Mouse (Mus musculus) c-Kit-negative CD71-positive TER-119-positive erythroid progenitor cells, embryonic 14.5 days (primary cell): Measurements from ENCODE around the gene Crygc.

Source experiments
- DNase-seq: peaks from one replicate; pipeline ENCODE4 v3.0.0-alpha.2; 2013; ENCODE audit warnings: low read depth, low spot score

The Crygc gene

GRCm38 (mm10) chr1:65073589-65073988, at the start of gene Crygc:
Gene Crygc, minus strand, starts transcription at chr1:65073689.
- DNase-seq: no peak

DNA sequence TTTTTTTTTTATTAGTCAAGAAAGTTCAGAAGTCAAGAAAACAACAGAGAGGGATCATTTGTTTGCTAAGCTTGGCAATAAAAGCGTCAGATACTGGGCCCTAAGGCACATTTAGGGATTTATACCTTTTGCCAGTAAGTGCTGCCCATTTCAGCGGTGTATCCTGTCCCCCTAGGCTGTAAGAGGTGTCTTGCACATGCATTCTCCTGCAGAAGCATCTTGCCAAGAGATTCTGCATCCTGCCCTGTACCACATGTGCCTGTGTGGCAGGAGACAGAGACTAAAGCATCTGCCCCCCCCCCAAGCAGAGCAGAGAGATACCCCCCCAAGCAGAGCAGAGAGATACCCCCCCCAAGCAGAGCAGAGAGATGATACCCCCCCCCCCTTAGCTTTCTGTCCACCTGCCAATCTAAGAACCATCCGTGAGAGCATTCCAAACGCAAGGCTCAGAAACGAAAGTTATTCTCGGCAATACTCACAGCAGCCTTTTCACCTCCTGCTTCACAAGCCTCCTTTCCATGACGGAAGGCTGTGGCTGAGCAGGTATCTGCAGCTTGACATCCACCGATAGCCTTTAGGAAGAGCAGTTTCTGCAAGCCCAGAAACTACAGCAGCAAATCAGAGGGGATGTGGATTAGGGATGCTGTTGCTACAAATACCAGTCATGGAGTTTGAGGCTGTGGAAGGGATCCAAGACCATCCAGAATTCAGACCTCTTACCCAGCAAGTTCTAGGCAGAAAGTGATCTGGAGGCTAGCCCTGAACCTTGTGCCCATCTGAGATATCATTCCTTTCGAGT, 49.3 kb upstream of the Crygc start, which contains the start of gene D630023F18Rik:
TSS of gene D630023F18Rik (minus strand) at position 641 of the 799 bp plus-strand sequence.
- no peak for DNase-seq

GRCm38 (mm10) chr1:65119438-65119837, 45.9 kb upstream of the Crygc start, which contains the start of gene Gm28845:
Gene Gm28845, minus strand, starts transcription at chr1:65119558.
- DNase-seq: no peak

DNA sequence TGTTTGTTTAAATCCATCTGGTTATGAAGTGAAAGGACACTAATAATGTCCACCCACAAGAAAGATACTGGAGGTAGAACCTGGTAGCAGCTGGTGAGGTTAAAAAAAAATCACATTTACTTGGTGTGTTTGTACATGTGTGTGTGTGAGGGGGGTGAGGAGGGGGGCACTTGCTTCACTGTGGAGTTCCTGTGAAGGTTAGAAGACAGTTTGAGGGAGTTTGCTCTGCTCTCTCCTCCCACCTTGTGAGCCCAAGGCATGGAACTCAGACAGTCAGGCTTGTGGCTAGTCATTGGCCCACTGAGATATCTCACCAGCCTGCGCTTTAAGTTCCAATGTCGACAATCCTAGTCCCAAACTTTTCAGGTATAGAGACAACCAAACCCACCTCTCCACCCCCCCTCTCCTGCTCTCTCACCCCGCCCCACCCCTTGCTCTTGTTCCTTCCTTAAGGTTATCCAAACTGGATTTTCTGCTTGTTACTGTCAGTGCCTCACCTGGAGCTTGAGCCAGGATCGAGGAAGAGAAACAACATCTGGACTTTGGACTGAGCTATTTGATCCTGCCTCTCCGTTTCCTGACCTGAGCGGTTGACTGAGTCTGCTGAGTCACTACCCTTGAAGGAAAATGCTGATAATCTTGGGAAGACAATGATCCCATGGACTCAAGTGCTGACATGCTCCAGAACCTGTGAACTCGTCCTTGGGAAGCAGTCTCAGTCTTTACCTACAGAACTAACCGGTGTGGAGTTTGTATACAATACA, 44.8 kb upstream of the Crygc start:
- DNase-seq: no peak

DNA sequence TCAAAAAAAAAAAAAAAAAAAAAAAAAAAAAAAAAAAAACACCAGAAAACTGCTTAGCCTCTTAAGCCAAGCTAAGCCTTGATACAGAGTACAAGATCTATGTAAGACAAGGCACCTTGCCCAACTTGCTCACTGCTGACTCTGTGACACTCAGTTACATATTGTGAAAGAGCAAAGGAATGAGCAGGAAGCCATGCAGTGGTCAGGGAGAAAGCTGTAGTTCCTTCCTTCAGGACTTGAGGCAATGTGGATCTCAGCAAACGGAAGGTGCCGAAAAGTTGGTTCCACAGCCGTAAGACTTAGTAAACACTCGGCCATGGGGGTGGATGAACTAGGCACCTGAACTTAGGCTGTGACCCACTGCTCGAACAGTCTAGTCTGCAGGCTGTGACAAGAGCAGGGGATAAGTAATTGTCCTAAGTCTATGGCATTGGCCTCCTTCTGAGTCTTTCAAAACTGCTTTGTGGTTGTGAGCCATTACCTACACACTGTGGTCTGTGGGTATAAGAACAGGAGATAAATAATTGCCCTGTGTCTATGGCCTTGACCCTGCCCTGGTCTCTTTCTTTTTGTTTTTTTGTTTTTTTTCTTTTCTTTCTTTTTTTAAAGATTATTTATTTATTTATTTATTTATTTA, 40.2 kb upstream of the Crygc start:
- DNase-seq: no peak

DNA sequence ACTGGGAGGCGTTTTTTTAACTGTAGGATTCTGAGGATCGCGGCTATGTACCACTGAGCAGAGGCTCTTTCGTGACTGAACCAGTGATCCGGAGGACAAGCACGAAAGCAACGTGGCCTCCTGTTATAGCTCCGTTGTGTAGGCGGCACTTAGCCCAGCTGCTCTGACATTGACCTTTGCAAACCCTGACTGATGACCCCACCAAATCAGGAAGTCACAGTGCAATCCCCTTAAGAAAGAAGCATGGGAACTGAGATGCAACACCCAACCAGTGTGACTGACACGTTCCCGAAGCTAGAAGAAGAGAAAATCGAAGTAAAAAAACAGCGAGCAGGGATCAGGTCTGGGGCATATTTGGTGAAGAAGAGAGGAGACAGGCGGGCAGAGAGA, 39.3 kb upstream of the Crygc start:
- DNase-seq: no peak

DNA sequence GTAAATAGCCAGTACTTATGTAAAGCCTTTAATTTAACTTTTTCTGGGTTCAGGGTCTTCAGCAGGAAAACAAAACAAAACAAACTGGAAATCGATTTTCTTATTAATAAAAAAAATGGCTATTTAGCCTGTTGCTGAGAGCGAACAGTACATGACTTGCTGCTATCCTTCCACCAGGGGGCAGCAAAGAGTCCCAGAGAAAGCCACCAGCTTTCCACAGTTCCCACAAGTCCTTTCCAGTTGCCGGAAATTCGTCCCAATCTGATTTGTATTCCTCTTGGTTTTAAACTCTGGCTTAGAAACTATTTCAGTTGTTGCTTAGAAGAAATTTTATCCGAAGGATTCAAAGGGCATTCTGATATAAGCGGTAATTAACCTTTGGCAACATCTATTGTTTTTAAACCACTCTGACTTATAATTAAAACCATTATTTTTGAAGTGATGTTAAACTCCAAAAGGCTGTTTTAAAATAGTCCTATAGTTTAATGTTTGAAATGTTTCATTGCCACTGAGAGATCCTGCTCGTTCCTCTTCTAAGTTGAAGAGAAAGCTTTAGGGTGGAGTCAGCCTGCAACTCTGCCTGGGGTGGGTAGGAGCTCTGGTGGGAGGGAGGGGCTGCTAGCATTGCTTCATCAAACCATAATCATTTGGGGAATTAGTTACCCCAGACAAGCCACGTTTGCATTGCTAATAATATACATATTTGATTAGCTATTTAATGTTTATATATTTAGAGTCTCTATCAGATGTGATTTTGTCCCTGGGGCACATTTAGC, 38.7 kb upstream of the Crygc start:
- DNase-seq: peak; percentile 54

- no peak for DNase-seq
Observed at GRCm38 (mm10) chr1:65109756-65110435, 36.4 kb upstream of the Crygc start.

GRCm38 (mm10) chr1:65109196-65109595, 35.7 kb upstream of the Crygc start:
- DNase-seq: no peak

- DNase-seq: no peak
Observed at GRCm38 (mm10) chr1:65107654-65108279, 34.3 kb upstream of the Crygc start.

DNA sequence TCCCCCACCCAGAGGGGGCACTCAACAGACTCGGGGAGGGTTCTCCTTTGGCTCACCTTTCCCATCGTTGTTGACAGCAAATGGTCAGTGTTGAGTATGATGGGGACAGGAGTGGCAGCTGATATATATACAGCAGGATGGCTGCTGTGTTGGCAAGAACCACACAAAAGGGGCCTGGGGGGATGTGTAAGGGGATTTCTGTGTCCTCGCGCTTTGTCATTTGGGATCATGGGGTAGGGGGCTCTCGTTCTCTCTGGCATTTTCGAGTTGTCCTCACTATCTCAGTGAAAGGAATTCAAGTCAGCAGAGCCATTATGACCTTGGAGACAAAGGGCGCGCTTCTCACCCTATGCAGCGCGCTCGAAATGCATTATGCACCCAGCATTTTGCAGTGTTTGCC, 29.8 kb upstream of the Crygc start, which contains the start of gene Cryga:
TSS of gene Cryga (minus strand) at position 101 of the 400 bp plus-strand sequence.
- DNase-seq: no peak

GRCm38 (mm10) chr1:65096953-65097352, 23.5 kb upstream of the Crygc start:
- no peak for DNase-seq

GRCm38 (mm10) chr1:65091566-65091965, 18.1 kb upstream of the Crygc start:
- no peak for DNase-seq

GRCm38 (mm10) chr1:65090370-65090769, 16.9 kb upstream of the Crygc start:
- no peak for DNase-seq

DNA sequence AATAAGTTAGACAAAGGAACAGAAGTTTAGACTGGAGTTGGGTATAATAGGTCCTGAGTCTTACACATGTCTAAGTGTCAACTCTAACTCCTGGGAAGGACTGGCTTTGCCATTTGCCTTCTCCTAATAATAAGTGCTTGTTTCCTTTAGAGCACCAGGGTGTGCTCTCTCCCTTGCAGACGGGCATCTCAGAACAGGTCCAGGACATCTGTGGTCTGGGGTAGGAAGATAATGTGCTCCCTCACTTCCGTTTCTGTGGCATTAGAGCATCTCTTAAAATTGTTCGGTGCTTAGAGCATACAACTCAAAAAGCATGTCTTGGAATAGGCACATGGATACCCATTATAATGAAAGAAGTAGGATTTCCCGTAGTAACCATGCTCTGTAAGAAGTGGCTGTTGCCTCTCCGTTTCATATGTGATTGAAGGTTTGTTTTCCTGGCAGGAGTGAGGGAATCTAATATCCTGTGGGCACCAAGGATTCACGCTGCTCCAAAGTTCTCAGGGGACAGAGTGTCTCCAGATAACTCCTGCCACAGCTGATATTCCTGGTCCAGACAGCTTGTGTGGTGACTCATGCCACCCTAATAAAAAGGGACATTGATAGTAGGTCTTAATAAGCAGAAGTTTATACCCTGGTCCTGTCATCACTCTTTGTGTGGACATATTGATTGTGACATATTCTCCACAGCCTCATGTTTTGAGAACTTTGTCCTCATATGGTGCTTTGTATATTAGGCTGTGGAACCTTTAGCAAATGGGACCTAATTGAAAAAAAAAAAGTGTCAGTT, 15.3 kb upstream of the Crygc start:
- no peak for DNase-seq

GRCm38 (mm10) chr1:65082188-65082587, 8.7 kb upstream of the Crygc start, which contains the start of gene Crygb:
Gene Crygb, minus strand, starts transcription at chr1:65082288.
- no peak for DNase-seq

- DNase-seq: no peak
Observed at GRCm38 (mm10) chr1:65075607-65076006, 2.1 kb upstream of the Crygc start.

DNA sequence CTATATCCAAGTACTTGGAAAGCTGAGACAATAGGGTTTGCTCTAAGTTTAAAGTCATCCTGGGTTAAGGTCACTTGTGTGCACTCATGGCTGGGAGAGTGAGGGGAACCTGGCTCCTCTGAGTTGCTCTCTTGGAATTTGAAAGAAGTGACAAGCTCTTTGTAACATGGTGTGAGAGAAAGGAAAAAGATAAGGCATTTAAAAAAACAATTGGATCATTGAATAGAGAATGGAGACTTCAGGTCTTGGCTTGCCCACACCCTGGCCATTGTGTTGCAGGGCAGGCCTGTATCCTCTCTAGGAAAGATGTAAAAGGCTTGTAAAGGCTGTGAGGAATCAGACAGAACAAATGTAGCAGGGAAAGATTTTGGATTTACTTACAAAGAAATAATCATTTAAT, 5.6 kb downstream of the Crygc start:
- DNase-seq: no peak

DNA sequence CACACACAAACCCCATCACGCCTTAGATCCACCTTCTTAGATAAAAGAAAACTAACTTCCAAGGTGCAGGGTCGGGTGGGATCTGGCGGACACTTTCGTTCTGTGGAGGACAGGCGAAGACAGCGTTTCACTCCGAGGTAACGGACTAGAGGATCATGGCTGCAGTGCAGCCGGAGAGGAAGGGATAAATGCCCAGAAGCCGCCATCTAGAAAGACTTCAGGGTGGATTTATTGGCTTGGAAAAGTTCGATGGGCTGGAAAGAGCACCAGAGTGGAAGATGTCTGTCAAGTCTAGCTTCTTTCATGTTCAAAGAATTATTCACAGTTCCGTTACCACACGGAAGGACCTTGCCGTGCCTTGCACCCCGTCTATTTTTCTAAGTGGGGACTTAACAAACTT, 9.3 kb downstream of the Crygc start:
- DNase-seq: no peak
